Mouse (Mus musculus) spleen, adult 2 months (tissue): ENCODE measurements around the gene Pfas. TPM values are rescaled to one million over a fixed set of nuclear protein-coding genes. Genes with fewer than 3 reads are reported as not detected.
"Not testable (repeated sequence)": the region's sequence is repeated elsewhere in the genome, so short reads cannot be mapped to it uniquely, and the experiment has no call there.

ENCODE experiments used
- DNase-seq, 2 experiments: peaks; one replicate each; pipeline versions ENCODE4 v3.0.0 to v3.0.0-alpha.2; 2012 to 2021; ENCODE audit warnings: low spot score in 2 of 2, low read depth in 1 of 2
- H3K27ac ChIP-seq: fragments of 200-500 bp; 2 replicates; pipeline ENCODE4 v1.5.1; 2012; ENCODE audit warnings: low read length, inconsistent platforms; ENCODE audit not compliant: insufficient read depth
- H3K27me3 ChIP-seq: fragments of 200-500 bp; 2 replicates; pipeline ENCODE4 v1.6.1; 2012; ENCODE audit warnings: mild to moderate bottlenecking, moderate library complexity, low read length, inconsistent platforms; ENCODE audit not compliant: control insufficient read depth, insufficient read depth
- H3K36me3 ChIP-seq: fragments of 200-500 bp; 2 replicates; pipeline ENCODE4 v1.6.1; 2012; ENCODE audit warnings: mild to moderate bottlenecking, low read length, inconsistent platforms; ENCODE audit not compliant: control insufficient read depth, insufficient read depth
- H3K4me1 ChIP-seq: fragments of 200-500 bp; 2 replicates; pipeline ENCODE4 v1.6.1; 2011; ENCODE audit warnings: inconsistent platforms; ENCODE audit not compliant: control insufficient read depth, insufficient read depth, insufficient read length
- H3K4me3 ChIP-seq: fragments of 200-500 bp; 2 replicates; pipeline ENCODE4 v1.5.1; 2011; ENCODE audit warnings: mild to moderate bottlenecking, inconsistent platforms; ENCODE audit not compliant: insufficient read depth, insufficient read length; ENCODE audit errors: extremely low read depth
- CTCF ChIP-seq: fragments of 200-500 bp; IDR thresholded peaks from 2 replicates; pipeline ENCODE4 v1.5.1; 2011; ENCODE audit warnings: mild to moderate bottlenecking, inconsistent platforms; ENCODE audit not compliant: insufficient read depth, insufficient read length, insufficient replicate concordance; ENCODE audit errors: extremely low read depth
- POLR2A ChIP-seq: fragments of 200-500 bp; IDR thresholded peaks from 2 replicates; pipeline ENCODE4 v1.6.1; 2011; ENCODE audit warnings: low read depth, low read length, inconsistent platforms
- WGBS: fragments of 180-500 bp; shearing (Covaris S2); methylation state at CpG from one replicate; pipeline ENCODE4 v1.1.7; 2018; 5-methylcytosine and 5-hydroxymethylcytosine counted together
- polyA plus RNA-seq: library from polyadenylated mRNA; depleted of rRNA; stranded (reverse); fragments of >200 nt; gene quantifications from 2 replicates; pipeline ENCODE4 v1.2.3, GENCODE M21; 2012; rRNA removed

The Pfas gene
- polyA plus RNA-seq, 1 experiment = 14.0 TPM

GRCm38 (mm10) chr11:68942731-68943130 lies 65.5 kb downstream of the Pfas start:
- TF ChIP-seq POLR2A (no peak), CTCF (no peak)
- 87% methylated on average over 8 of the region's 8 CpGs for WGBS
- Histone ChIP-seq H3K4me1 (0 out of 2 replicates have a peak, but pooled peaks cover 2% of the 10 kb centered on the region), H3K4me3 (no peak overlapping the region), H3K36me3 (no peaks in the 10 kb centered on the region), H3K27ac (no peak overlapping the region), H3K27me3 (no peaks in the 10 kb centered on the region)
- no peak for DNase-seq

DNA sequence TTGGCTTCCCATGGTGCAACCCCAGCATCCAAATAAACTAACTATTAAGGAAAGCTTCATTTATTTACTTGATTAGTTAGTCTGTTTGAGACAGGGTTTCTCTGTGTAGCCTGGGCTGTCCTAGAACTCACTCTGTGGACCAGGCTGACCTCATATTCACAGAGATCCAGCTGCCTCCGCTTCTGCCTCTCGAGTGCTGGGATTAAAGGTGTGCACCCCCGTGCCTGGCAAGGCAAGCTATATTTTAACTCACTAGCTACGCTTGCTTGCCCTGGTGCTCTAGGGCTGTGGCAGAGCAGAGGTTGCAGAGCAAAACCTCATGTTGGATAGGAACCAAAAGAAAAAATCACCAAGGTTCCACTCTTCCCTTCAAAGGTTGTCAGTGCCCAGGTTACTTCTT lies 67.7 kb downstream of the Pfas start:
- H3K27me3 ChIP-seq = no peaks in the 10 kb centered on the region
- DNase-seq = no peak
- no peak overlapping the region for H3K4me3 ChIP-seq
- 65% methylated on average over 4 of the region's 4 CpGs for WGBS
- H3K36me3 ChIP-seq = no peaks in the 10 kb centered on the region
- 0 out of 2 replicates have a peak, but pooled peaks cover 2% of the 10 kb centered on the region for H3K4me1 ChIP-seq
- no peak overlapping the region for H3K27ac ChIP-seq
- TF ChIP-seq CTCF = no peak
- TF ChIP-seq POLR2A = no peak

- WGBS = 1% methylated on average over 16 of the region's 16 CpGs
- Histone ChIP-seq H3K27ac (0 out of 2 replicates have a peak overlapping the region, but pooled peaks have one; percentile 2), H3K4me3 (peak overlapping the region; percentile 66), H3K4me1 (0 out of 2 replicates have a peak, but pooled peaks cover 2% of the 10 kb centered on the region), H3K27me3 (no peaks in the 10 kb centered on the region), H3K36me3 (no peaks in the 10 kb centered on the region)
- no peak for TF ChIP-seq POLR2A
- TF ChIP-seq CTCF = no peak
- DNase-seq = peak; percentile 70 to 82
Observed at GRCm38 (mm10) chr11:68939451-68940304, 68.6 kb downstream of the Pfas start.

GRCm38 (mm10) chr11:68936951-68937350 lies 71.3 kb downstream of the Pfas start:
- H3K27ac ChIP-seq, H3K36me3 ChIP-seq, H3K4me3 ChIP-seq, DNase-seq, H3K4me1 ChIP-seq, H3K27me3 ChIP-seq: not testable (repeated sequence)
- 89% methylated on average over 4 of the region's 4 CpGs for WGBS

Other genes with a start within 250 kb of the Pfas start
- 23.0 and 28.8 TPM in 2 replicates for gene Ndel1, start 136.6 kb downstream of the Pfas start, polyA plus RNA-seq
- 0.04 and 0.06 TPM in 2 replicates for gene Rnf222, start 119.9 kb downstream of the Pfas start, polyA plus RNA-seq
- 681 and 695 TPM in 2 replicates for gene Rpl26, start 106.9 kb downstream of the Pfas start, polyA plus RNA-seq
- not detected in 2 replicates for gene Odf4, start 81.4 kb downstream of the Pfas start, polyA plus RNA-seq
- gene Arhgef15, start 51.0 kb downstream of the Pfas start, polyA plus RNA-seq = 11.0 and 19.2 TPM in 2 replicates
- gene Slc25a35, start 40.3 kb downstream of the Pfas start, polyA plus RNA-seq = 13.1 and 13.8 TPM in 2 replicates
- gene Rangrf, start 33.3 kb downstream of the Pfas start, polyA plus RNA-seq = 10.1 and 11.2 TPM in 2 replicates
- gene Ctc1, start 7.5 kb upstream of the Pfas start, polyA plus RNA-seq = 27.2 and 30.4 TPM in 2 replicates
- 41.4 and 42.9 TPM in 2 replicates for gene Aurkb, start 37.2 kb upstream of the Pfas start, polyA plus RNA-seq
- 16.7 and 23.7 TPM in 2 replicates for gene Borcs6, start 51.3 kb upstream of the Pfas start, polyA plus RNA-seq
- 7.0 and 14.6 TPM in 2 replicates for gene Tmem107, start 62.3 kb upstream of the Pfas start, polyA plus RNA-seq
- gene Vamp2, start 80.0 kb upstream of the Pfas start, polyA plus RNA-seq = 94.2 and 95.7 TPM in 2 replicates
- 23.3 and 25.7 TPM in 2 replicates for gene Per1, start 86.8 kb upstream of the Pfas start, polyA plus RNA-seq
- gene Hes7, start 111.9 kb upstream of the Pfas start, polyA plus RNA-seq = 0.44 and 0.55 TPM in 2 replicates
- gene 9130213A22Rik, start 114.1 kb upstream of the Pfas start, polyA plus RNA-seq = 0.40 and 0.69 TPM in 2 replicates
- 0.20 and 2.8 TPM in 2 replicates for gene Aloxe3, start 117.4 kb upstream of the Pfas start, polyA plus RNA-seq
- gene Alox12b, start 148.5 kb upstream of the Pfas start, polyA plus RNA-seq = not detected in 2 replicates
- 0.12 and 0.18 TPM in 2 replicates for gene Alox8, start 189.4 kb upstream of the Pfas start, polyA plus RNA-seq
- 0.02 and 0.04 TPM in 2 replicates for gene Gucy2e, start 228.6 kb upstream of the Pfas start, polyA plus RNA-seq